Mouse (Mus musculus) heart, adult 11 months (tissue): ENCODE results near the gene Ccdc62.

Experiments used
- DNase-seq: peaks from one replicate; pipeline ENCODE4 v3.0.0; 2022

Gene Ccdc62

GRCm38 (mm10) chr5:123930508-123930989, at the start of gene Ccdc62:
Gene Ccdc62 (plus strand): TSS chr5:123930679.
- peak; percentile 99 for DNase-seq

DNA sequence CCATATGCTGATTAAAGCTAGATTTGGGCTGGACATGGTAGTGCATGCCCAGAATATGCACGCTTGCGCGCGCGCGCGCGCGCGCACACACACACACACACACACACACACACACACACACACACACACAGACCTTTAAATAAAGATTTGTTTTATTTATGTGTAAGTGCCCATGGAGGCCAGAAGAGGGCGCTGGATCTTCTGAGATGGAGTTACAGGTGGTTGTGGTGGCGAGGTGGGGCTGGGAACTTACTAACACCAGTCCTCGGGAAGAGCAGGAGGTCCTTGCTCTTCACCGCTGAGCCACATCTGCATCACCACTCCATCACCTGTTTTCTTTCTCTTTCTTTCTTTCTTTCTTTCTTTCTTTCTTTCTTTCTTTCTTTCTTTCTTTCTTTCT, 49.7 kb upstream of the Ccdc62 start:
- no peak for DNase-seq

DNA sequence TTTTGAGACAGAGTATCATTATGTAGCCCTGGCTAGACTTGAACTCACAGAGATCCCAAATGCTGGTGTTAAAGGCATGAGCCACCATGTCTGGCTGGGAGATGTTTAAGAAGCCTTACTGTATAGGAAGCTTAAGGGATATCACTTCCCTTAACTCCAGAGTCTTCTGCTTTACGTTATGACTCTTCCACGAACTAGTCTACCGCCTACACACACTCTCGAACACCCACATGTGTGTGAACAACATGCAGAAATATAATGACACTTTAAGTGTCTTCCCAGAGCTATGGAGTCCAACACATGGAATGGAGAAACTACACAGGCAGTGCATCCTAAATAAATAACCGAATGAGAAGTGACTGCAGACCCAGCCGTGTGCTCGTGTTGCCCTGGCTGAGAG, 46.6 kb upstream of the Ccdc62 start:
- DNase-seq, result no peak

DNA sequence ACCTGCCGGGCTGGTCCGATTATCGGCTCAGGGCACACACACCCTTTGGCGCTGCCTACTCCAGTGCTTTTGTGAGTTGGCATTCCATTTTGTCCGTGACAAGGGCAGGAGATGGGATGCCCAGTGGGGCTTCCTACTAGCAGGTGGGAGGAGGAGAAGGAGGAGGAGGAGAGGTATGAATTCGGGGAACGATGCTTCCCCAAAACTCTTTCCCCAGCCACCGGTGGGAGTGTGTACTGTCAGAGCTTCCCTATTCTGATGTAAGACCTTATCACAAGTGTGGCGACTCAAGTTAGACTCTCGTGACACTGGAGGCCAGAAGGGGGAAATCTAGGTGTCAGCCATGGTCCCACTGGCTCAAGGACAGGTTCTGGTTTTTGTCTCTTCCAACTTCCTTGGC, 46.1 kb upstream of the Ccdc62 start:
- no peak for DNase-seq

- no peak for DNase-seq
Observed at GRCm38 (mm10) chr5:123886365-123886764, 44.1 kb upstream of the Ccdc62 start.

DNA sequence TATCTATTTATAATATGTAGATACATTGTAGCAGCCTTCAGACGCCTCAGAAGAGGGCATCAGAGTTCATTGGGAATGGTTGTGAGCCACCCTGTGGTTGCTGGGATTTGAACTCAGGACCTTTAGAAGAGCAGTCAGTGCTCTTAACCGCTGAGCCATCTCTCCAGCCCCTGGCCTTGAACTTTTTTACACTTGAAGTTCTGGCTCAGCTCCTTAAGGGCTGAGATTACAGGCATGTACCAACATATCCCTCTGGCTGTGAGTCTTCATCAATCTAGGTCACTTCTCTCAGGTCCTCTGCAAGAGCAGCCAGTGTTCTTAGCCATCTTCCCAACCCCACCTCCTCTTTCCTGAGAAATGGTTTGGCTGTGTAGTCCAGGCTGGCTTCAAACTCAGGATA, 40.2 kb upstream of the Ccdc62 start:
- no peak for DNase-seq

GRCm38 (mm10) chr5:123890987-123891386, 39.5 kb upstream of the Ccdc62 start:
- no peak for DNase-seq

DNA sequence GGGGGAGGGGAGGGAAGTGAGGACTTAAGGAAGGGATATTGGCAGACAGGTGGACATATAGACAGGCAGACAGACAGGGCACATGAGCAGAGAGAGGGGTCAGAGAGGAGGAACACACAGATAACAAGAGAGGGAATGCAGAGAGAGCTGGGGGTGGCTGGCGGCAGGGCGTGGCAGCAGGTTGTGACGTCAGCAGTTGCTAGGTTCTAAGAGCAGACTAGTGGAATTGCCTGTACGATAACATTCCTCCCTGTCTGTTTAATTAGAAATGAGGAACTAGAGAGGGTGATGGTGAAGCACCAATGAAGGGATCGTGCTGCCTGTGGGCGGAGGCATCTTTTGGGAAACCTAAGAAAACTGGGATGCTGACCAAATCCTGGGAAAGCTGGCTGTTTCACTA, 38.8 kb upstream of the Ccdc62 start:
- DNase-seq, result no peak

GRCm38 (mm10) chr5:123893520-123893919, 37.0 kb upstream of the Ccdc62 start:
- DNase-seq, result no peak

DNA sequence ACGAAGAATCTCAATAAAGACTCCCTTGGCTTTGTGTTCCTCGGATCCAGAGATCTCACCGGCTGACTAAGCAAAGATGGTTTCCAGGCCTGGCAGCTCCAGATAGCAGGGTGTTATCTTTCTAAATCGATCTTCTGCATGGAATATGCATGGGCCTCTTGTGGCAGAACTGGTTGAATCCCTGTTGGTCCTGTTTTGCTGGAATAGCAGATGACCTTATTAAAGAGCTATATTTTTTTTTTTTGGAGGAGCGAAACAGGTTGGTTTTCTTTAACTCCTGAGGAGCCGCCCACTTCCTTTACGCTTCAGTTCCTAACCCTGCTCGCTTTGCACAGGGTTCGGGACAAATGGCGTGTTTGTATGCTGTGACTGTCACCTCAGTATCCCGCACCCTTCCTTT, 34.1 kb upstream of the Ccdc62 start:
- DNase-seq, result no peak

DNA sequence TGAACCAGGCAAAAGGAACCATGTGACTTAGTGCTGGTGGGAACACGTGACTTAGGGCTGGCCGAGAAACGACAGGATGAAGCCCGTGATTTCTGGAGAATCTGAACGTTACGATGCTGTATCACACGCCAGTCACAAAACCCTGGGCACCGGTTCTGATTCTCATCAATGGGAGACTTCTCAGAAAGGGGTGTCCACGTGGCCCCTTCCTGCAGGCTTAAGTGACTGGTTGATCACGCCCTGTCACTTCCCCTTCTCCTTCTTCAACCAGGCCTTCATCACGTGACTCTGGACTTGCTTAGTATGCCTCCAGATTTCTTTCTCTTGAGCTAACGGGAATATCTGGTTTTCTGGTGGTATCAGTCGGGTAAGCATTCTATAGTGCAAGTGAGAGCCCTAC, 33.1 kb upstream of the Ccdc62 start:
- peak; percentile 93 for DNase-seq

GRCm38 (mm10) chr5:123904059-123904672, 26.3 kb upstream of the Ccdc62 start:
- peak; percentile 88 for DNase-seq

GRCm38 (mm10) chr5:123906146-123906975, 24.1 kb upstream of the Ccdc62 start:
- peak; percentile 87 for DNase-seq

GRCm38 (mm10) chr5:123906976-123907630, 23.4 kb upstream of the Ccdc62 start, which contains the start of gene Denr:
Gene Denr (plus strand): TSS chr5:123907175.
- DNase-seq, result peak; percentile 100

GRCm38 (mm10) chr5:123907631-123907977, 22.9 kb upstream of the Ccdc62 start:
- DNase-seq, result no peak

DNA sequence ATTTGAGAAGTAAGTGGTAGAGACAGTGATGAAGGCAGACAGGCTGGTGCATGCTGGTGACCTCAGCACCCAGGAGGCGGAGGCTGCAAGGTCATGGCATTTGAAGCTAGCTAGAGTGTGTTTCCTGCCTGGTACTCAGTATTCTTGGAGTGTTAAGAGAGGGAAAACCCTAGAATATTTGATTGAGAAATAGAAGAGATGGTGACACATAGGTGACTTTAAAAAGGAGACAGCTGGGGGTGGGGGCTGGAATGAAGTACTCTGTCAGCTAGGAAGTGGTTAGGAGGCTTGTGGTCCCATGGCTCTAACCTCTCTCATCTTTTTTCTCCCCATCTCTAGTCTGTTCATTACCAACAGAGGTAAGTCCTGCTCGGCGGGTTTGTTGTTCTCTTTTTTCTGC, 15.6 kb upstream of the Ccdc62 start:
- no peak for DNase-seq

DNA sequence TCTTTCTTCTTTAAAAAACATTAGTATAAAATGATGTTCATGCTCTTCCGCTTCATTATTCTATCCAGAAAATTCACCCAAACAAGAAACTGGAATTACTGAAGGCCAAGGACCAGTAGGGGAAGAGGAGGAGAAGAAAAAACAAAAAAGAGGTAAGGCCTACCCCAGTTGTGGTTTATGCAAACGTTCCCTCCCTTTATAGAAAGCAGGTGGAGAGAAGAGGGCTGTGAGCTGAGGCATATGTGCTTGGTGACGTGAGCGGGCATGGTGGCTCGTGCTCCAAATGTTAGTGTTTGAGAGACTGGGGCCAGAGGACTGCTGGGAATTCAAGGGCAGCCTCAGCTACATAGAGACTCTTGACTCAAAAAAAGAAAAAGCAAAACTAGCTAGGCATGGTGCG, 8.4 kb upstream of the Ccdc62 start:
- no peak for DNase-seq

- DNase-seq, result peak; percentile 86
Observed at GRCm38 (mm10) chr5:123927118-123927517, 3.4 kb upstream of the Ccdc62 start, which contains the start of gene Gm43518. Gene Gm43518 (plus strand): TSS chr5:123927418.

DNA sequence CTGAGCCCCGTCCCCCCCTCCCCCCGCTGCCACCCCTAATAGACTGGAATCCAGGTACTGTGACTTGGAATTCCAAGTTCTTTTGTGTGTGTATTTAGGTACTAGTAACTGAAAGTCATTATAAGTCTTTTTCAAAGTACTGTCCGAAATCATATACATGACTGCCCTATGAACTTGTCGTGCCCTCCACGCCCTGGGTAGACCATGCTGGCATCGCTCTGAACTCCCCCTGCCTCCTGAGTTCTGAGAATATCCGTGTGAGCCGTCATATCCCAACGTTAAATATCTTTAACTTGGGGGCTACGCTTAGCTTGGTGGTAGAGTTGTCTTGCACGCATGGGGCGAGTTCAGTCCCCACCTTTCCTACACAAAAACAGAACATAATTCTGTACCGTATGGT, 652 bp downstream of the Ccdc62 start:
- peak; percentile 86 for DNase-seq

- no peak for DNase-seq
Observed at GRCm38 (mm10) chr5:123932927-123933326, 2.4 kb downstream of the Ccdc62 start.

- DNase-seq, result no peak
Observed at GRCm38 (mm10) chr5:123933556-123933955, 3.1 kb downstream of the Ccdc62 start.

GRCm38 (mm10) chr5:123933957-123934591, 3.6 kb downstream of the Ccdc62 start:
- peak; percentile 84 for DNase-seq

DNA sequence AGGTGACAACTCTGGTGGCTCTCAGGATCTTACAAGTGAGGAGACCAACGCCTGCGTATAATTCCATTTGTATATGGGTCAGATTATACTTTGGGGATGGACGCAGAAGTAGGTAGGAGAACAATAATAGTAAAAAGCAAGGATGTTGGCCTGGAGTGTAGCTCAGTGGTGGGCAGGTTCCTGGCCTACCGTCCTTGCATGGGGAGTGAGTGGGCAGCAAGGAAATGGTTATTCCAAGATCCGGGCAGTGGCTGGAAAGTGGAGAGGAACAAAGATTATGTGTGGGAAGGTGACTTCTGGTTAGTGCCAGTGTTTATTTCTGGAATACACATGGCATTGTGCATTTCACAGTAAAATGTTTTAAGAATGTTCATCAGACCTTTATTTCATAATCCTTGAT, 5.5 kb downstream of the Ccdc62 start:
- DNase-seq, result no peak
